Mouse (Mus musculus) heart, embryonic 11.5 days (tissue): Measurements from ENCODE around the gene Ldb1. TPM values are rescaled to one million over a fixed set of nuclear protein-coding genes. Genes with fewer than 3 reads are reported as not detected.
A peak's percentile ranks its signal among the peaks of the same experiment; 100 is the strongest.

Experiments used
- ATAC-seq: fragments of 200-750 bp; cut with Nextera tagmentation; replicated peaks from 2 replicates; pipeline ENCODE4 v1.8.0; 2017; ENCODE audit warnings: moderate library complexity; ENCODE audit not compliant: insufficient number of reproducible peaks, low FRiP score, low TSS enrichment
- H3K27ac ChIP-seq: fragments of 300-500 bp; sonication (generic); 2 replicates; pipeline ENCODE4 v1.5.1; 2014; ENCODE audit warnings: mild to moderate bottlenecking, low read depth, low read length
- H3K27me3 ChIP-seq: fragments of 300-500 bp; sonication (generic); 2 replicates; pipeline ENCODE4 v1.6.1; 2014; ENCODE audit warnings: mild to moderate bottlenecking, low read length, mixed read lengths; ENCODE audit not compliant: control insufficient read depth, insufficient read depth
- H3K36me3 ChIP-seq: fragments of 300-500 bp; sonication (generic); 2 replicates; pipeline ENCODE4 v1.6.1; 2014; ENCODE audit warnings: mild to moderate bottlenecking, low read length, moderate library complexity, mixed read lengths; ENCODE audit not compliant: control insufficient read depth, insufficient read depth
- H3K4me1 ChIP-seq: fragments of 300-500 bp; sonication (generic); 2 replicates; pipeline ENCODE4 v1.6.1; 2014; ENCODE audit warnings: low read length; ENCODE audit not compliant: control insufficient read depth, insufficient read depth
- H3K4me2 ChIP-seq: fragments of 300-500 bp; sonication (generic); 2 replicates; pipeline ENCODE4 v1.6.1; 2014; ENCODE audit warnings: mild to moderate bottlenecking, moderate library complexity
- H3K4me3 ChIP-seq: fragments of 300-500 bp; sonication (generic); 2 replicates; pipeline ENCODE4 v1.5.1; 2014; ENCODE audit warnings: low read depth, low read length
- H3K9ac ChIP-seq: fragments of 300-500 bp; sonication (generic); 2 replicates; pipeline ENCODE4 v1.6.1; 2014; ENCODE audit warnings: mild to moderate bottlenecking, low read depth, low read length, moderate library complexity
- H3K9me3 ChIP-seq: fragments of 300-500 bp; sonication (generic); replicated peaks from 2 replicates; pipeline ENCODE4 v1.6.1; 2016; ENCODE audit warnings: low read length; ENCODE audit not compliant: control insufficient read depth
- WGBS: fragments of 180-500 bp; shearing (Covaris S2); extraction: QIAGEN DNeasy Blood & Tissue Kit; methylation state at CpG from one replicate; pipeline ENCODE4 v1.1.7; 2014; ENCODE audit not compliant: insufficient replicate concordance; 5-methylcytosine and 5-hydroxymethylcytosine counted together
- polyA plus RNA-seq: library from polyadenylated mRNA; unstranded; fragments of >200 nt; fragmentation: Nextera tagmentation; extraction: Ambion mirVana; gene quantifications from 2 replicates; pipeline ENCODE4 v1.2.1, GENCODE M21; 2014

The Ldb1 gene
- polyA plus RNA-seq, 1 experiment from 2014 or later, result 59.7 TPM

DNA sequence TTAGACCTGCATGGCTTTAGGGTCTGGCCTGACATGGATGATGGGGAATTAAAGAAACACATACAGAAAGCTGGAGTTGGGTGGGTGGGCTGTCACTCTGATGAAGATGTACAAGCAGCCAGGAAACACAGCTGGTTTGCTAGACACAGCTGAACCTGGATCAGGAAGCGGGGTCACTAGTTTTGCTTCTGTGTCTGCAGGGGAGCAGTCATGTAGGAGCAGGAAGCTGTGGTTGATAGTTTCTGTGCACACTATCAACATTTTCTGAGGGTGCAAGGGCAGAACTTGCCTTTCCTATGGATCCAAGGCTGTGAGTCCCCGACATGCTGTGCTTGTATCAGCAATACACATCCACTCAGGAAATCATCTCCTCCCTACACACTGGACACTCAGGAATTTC lies 5.4 kb upstream of the Ldb1 start:
- no peaks in the 10 kb centered on the region for H3K36me3 ChIP-seq
- H3K4me3 ChIP-seq, result no peak overlapping the region
- H3K4me1 ChIP-seq, result peaks cover 14% of the 10 kb centered on the region
- H3K9ac ChIP-seq, result no peak overlapping the region
- WGBS, result 55% methylated on average over 2 of the region's 2 CpGs
- H3K27me3 ChIP-seq, result no peaks in the 10 kb centered on the region
- H3K4me2 ChIP-seq, result no peak overlapping the region
- H3K9me3 ChIP-seq, result no peaks in the 10 kb centered on the region
- no peak overlapping the region for H3K27ac ChIP-seq
- ATAC-seq, result no peak

DNA sequence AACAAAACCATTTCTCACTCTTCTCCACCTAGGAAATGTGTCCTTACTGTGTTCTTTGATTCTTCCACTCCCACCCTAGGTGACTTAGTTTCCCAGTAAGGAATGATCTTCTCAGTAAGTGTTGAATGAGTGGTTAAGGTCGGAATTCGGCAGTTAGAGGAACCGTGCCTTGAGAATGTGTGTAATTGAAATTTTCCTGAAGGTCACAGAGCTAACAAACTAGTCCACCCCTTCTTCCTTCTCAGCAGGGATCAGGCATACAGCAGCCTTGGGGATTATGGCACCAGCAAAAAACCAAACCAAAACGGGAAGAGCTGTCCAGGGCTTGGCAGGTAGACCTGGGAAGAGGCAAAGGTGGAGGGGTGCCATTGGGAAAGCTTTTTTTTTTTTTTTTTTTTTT lies 4.1 kb upstream of the Ldb1 start:
- 57% methylated on average over 4 of the region's 4 CpGs for WGBS
- H3K27ac ChIP-seq, result no peak overlapping the region
- H3K9ac ChIP-seq, result no peak overlapping the region
- ATAC-seq, result no peak
- H3K9me3 ChIP-seq, result no peaks in the 10 kb centered on the region
- no peaks in the 10 kb centered on the region for H3K27me3 ChIP-seq
- no peaks in the 10 kb centered on the region for H3K36me3 ChIP-seq
- peaks cover 14% of the 10 kb centered on the region for H3K4me1 ChIP-seq
- H3K4me2 ChIP-seq, result no peak overlapping the region
- no peak overlapping the region for H3K4me3 ChIP-seq

GRCm38 (mm10) chr19:46047426-46047825 lies 2.4 kb upstream of the Ldb1 start:
- Histone ChIP-seq H3K27ac (no peak overlapping the region), H3K4me2 (no peak overlapping the region), H3K9me3 (no peaks in the 10 kb centered on the region), H3K4me3 (no peak overlapping the region), H3K36me3 (no peaks in the 10 kb centered on the region), H3K27me3 (no peaks in the 10 kb centered on the region), H3K4me1 (peaks cover 31% of the 10 kb centered on the region), H3K9ac (no peak overlapping the region)
- ATAC-seq, result no peak
- 62% methylated on average over 2 of the region's 2 CpGs for WGBS

GRCm38 (mm10) chr19:46046621-46047025 lies 1.6 kb upstream of the Ldb1 start:
- WGBS, result under 1% methylated on average over 10 of the region's 10 CpGs
- Histone ChIP-seq H3K27ac (peak overlapping the region; percentile 98; the same call in 1 of the 2 replicates), H3K36me3 (no peaks in the 10 kb centered on the region), H3K9ac (no peak overlapping the region), H3K4me3 (no peak overlapping the region), H3K27me3 (no peaks in the 10 kb centered on the region), H3K4me1 (peaks cover 39% of the 10 kb centered on the region), H3K9me3 (no peaks in the 10 kb centered on the region), H3K4me2 (peak overlapping the region; percentile 84)
- no peak for ATAC-seq

DNA sequence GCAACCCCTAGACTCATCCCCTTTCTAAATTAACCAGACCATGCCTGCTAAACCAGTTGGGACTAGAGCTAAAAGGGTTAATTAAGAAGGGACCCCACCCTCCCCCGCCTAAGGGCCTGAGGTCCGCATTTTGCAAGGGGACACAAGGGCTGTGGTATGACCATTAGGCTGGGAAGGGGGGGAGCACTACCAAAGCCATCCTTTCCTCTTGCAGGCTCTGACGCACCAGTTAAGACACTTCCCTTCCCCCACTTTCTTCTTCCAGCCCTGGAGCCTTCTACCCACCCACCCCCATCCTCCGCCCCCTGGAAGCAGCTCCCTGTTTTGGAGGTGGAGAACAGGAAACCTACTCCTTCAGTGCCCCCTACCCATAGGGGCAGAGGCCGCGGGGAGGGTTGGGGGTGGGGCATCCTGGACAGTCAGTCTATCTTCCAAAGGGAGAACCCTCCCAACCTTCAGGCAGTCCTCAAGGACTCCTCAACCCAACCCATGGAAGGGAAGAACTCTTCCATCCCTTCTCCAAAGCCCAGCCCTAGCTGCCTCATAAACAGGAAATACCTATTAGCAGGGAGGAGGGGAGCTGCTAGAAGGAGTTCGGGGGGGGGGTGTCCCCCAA lies 790 bp upstream of the Ldb1 start:
- no peaks in the 10 kb centered on the region for H3K36me3 ChIP-seq
- peak overlapping the region; percentile 98 for H3K27ac ChIP-seq
- peak overlapping the region; percentile 96 for H3K4me3 ChIP-seq
- H3K4me1 ChIP-seq, result peaks cover 47% of the 10 kb centered on the region
- 0% methylated on average over 7 of the region's 7 CpGs for whole genome bisulfite sequencing
- peak overlapping the region; percentile 96 for H3K9ac ChIP-seq
- H3K27me3 ChIP-seq, result no peaks in the 10 kb centered on the region
- peak overlapping the region; percentile 84 for H3K4me2 ChIP-seq
- no peaks in the 10 kb centered on the region for H3K9me3 ChIP-seq
- peak; percentile 23 for ATAC-seq

- Histone ChIP-seq H3K4me3 (peak within 1 kb of the TSS; percentile 96), H3K4me1 (peaks cover 58% of the 10 kb centered on the region), H3K9me3 (no peaks in the 10 kb centered on the region), H3K27me3 (no peaks in the 10 kb centered on the region), H3K9ac (peak within 1 kb of the TSS; percentile 96), H3K4me2 (peak within 1 kb of the TSS; percentile 84), H3K27ac (peak within 1 kb of the TSS; percentile 98), H3K36me3 (no peaks in the 10 kb centered on the region)
- 0 out of 2 replicates have a peak, but pooled peaks have one; percentile 0 for ATAC-seq
- 0% methylated on average over 30 of the region's 34 CpGs for WGBS
Measured at GRCm38 (mm10) chr19:46044271-46044992, 582 bp downstream of the Ldb1 start, which contains the start of gene Pprc1. TSS of gene Pprc1 (plus strand) at chr19:46044886.

DNA sequence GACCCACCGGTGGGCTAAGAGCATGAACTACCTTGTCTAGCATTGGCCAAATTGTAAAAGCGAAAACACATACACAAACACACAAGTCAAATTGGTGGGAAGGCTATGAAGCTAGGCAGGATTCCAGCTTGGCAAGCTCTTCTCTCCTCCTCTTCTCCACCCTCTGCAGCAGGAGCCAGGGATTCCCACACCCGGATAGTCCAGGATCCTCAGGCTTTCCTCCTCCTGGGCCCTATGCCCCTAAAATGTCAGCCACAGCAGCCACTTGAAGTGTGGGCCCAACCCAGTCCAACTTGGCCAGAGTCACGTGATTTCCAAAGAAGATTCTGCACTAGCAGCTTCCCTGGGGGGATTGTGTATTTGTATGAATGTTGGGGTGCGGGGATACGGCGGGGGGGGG lies 1.6 kb downstream of the Ldb1 start:
- H3K27me3 ChIP-seq, result no peaks in the 10 kb centered on the region
- H3K4me1 ChIP-seq, result peaks cover 63% of the 10 kb centered on the region
- no peaks in the 10 kb centered on the region for H3K36me3 ChIP-seq
- ATAC-seq, result no peak
- peak overlapping the region; percentile 98 for H3K27ac ChIP-seq
- WGBS, result 72% methylated on average over 7 of the region's 7 CpGs
- peak overlapping the region; percentile 84 for H3K4me2 ChIP-seq
- peak overlapping the region; percentile 96; the same call in 1 of the 2 replicates for H3K9ac ChIP-seq
- peak overlapping the region; percentile 96 for H3K4me3 ChIP-seq
- H3K9me3 ChIP-seq, result no peaks in the 10 kb centered on the region

- peak overlapping the region; percentile 84 for H3K4me2 ChIP-seq
- H3K9me3 ChIP-seq, result no peaks in the 10 kb centered on the region
- H3K4me3 ChIP-seq, result peak overlapping the region; percentile 96
- no peak for ATAC-seq
- H3K36me3 ChIP-seq, result no peaks in the 10 kb centered on the region
- no peaks in the 10 kb centered on the region for H3K27me3 ChIP-seq
- H3K9ac ChIP-seq, result peak overlapping the region; percentile 77
- H3K27ac ChIP-seq, result peak overlapping the region; percentile 96
- peaks cover 72% of the 10 kb centered on the region for H3K4me1 ChIP-seq
- WGBS, result 7% methylated on average over 6 of the region's 6 CpGs
Measured at GRCm38 (mm10) chr19:46042476-46043011, 2.5 kb downstream of the Ldb1 start.
